Mouse (Mus musculus) mouse trophoblast stem cell (cell line): ENCODE measurements around the gene Tmem53.

Experiments
- in situ Hi-C, 2 experiments: fragments of 300-500 bp; cut with MseI, MboI; formaldehyde crosslinking; loops; 2 replicates in 1 of 2; 3 replicates in 1 of 2; pipeline ENCODE4 v1.15.1; 2025

Tmem53 gene

DNA sequence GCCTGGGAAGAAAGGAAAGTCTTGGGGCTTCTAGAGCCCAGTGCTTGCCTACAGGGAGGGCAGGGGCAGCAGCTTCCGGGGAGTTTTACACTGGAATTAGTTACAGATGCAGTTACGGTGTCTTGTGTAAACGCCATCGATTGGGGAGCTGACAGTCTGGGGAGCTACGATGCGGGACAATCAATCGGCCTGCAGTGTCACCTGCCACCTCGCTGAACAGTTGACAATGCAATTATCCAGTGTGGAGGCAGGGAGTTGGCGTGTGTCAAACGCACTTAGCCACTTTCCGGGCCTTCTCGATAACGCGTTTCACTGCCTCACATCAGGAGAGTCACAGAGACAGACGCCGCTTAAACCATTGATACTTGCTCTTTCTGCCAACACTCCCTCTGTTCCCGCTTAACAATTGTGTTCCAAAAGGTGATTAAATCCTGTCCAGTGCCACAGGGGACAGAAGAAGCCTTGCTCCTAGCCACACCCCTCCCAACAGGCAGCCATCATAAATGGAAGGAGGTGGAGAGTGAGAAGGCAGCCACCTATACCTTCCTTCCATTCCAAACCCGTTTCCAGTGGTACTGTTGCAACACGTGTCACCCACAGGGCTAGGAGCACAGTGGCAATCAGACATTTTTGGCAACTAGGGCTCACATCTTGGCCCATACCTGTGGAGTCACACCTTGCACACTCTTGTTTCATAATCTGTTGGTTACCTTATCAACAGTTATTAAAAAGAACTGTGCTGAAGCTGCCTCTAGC lies 29.5 kb downstream of the Tmem53 start:
- in situ Hi-C loops: no loop called here

DNA sequence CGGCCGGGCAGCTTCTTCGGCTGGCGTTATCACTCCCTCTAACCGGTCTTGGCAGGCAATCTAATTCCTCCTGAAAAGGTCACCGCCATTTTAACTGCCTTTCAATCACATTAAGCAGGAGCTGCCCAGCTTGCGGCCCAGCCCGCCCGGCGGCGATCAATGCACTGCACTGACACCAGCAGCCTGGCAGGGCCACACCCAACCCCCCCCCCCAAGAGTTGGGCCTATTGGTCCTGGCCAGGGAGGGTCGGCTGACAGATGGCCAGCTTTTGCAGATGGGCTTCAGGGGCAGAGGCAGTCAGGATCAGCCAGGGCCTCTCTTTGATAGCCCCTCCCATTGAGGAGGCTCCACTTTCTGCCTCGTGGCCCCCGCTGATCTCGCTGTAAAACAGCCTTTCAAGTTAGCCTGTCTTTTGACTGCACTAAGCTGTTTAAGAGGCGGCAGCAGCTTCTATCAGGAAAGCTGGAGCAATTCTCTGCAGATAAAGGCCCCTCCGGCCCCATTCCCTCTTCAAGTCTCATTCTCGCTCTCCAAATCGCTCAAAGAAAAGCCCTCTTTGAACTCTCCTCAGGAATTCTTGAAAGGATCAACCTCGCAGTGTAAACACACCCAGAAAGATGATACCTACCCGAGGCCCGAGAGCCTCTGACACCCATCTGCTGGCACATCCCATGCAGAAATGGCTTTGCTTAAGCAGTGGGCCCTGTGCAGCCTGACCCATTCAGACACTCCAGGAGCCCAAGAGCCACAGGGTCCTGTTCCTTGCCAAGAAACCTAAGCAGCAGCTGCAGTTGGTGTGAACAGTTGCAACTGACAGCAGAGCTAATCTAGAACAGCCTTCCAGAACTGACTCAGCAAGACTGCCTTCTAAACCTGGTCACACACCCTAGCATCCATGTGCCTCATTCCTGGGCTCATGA lies 31.8 kb downstream of the Tmem53 start:
- in situ Hi-C loops: no loop called here

DNA sequence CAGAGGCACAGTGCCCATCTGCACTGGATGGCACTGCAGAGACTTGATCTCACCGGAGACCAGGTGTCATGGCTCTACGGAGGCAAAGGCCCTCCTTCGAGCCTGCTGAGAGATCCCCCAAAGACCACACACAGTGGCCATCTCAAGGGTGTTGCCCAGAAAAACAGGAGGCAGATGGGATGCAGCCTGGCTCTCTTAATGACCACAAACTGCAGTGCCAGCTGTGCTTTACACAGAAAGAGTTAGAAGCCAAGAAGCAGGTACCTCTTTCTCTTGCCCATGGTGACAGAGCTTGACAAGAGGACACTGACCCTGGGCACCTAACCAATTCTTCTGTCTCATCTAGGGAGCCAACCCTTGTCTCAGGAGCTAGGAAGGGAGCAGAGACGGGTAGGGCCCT lies 32.6 kb downstream of the Tmem53 start:
- in situ Hi-C loops: no loop called here

DNA sequence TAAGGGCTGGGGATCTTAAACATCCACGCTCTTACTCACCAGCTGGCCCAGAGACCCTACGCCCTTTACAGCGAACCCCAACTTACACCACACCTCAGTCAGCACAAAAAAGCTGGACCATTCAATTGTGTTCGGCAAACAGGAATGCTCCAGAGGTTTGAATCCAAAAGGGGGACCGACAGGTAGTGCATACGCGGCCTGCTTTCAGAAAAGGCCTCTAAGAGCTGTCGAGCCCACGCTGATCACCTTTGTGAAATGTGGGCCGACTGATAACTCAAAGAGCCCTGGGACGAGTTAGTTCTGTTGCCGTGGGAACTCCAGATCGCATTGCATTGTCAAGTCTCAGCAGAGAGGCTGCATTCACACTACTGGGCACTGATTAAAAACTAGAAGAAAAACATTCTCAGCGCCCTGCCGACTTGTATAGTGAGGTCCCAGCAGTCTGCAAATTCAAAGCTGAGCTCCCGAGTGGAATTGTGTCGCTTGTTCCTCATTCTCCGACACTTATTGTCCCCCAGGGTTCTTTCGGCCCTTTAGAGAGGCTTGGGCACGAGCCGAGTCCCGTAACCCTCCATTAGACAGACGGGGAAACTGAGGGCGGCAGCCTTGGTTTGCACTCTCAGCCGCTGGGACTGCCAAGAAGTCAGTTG lies 36.7 kb downstream of the Tmem53 start:
- in situ Hi-C loops: no loop called here

DNA sequence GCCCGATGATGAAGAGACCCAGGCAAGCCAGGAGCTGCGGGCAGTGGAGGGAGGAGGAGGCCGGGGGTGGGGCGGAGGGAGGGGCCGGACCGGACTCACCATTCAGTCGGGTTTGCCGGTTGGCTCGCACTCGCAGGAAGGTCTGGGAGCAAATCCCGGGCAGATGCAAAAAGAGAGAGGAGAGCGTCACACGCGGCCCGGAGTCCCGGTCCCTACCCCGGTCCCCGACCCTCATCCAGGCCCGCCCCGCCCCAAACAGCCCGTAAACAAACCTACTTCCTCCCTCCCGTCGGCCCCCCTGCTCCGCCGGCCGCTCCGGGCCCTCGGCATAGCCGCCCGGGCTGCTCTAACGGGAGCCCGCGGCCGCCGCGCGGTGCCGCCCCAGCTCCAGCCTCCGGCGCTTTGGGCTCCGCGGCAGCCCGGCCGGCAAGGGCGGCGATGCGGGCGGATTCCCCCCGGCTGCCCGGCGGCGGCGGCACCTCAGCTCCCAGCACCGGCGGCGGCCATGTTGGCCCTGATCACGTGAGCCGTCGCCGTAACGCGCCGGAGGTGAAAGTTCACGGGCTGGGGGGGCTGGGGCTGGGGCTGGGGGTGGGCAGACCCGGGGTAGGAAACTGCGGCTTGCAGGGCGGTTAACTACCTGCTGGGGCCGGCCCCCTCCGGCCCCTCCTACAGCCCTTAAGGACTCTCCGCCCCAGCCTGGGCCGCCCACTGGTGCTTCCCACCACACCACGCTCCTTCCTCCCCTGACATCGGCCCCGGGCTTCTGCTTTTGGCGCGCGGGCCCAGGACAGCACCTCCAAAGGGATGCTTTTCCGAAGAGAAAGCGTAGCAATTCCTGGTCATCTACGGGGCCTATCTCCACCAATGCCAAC lies 37.4 kb downstream of the Tmem53 start:
- in situ Hi-C loops: no loop called here

DNA sequence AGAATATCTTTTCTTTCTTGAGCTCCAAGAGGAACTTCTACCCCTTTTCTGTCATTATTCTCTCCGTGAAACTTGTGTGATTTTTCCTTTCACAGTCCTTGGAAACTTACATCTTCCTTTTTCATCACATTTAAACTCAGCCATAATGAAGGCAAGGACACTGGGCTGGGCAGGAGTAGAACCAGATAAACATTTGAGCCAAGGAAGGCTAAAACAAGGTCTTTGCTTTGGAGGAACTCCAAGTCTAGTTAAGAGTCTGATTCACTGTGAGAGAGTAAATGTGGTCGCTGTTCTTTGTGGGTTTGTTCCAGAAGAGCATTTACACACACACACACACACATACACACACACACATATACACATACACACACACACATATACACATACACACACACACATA lies 39.9 kb downstream of the Tmem53 start:
- in situ Hi-C loops: no loop called here

DNA sequence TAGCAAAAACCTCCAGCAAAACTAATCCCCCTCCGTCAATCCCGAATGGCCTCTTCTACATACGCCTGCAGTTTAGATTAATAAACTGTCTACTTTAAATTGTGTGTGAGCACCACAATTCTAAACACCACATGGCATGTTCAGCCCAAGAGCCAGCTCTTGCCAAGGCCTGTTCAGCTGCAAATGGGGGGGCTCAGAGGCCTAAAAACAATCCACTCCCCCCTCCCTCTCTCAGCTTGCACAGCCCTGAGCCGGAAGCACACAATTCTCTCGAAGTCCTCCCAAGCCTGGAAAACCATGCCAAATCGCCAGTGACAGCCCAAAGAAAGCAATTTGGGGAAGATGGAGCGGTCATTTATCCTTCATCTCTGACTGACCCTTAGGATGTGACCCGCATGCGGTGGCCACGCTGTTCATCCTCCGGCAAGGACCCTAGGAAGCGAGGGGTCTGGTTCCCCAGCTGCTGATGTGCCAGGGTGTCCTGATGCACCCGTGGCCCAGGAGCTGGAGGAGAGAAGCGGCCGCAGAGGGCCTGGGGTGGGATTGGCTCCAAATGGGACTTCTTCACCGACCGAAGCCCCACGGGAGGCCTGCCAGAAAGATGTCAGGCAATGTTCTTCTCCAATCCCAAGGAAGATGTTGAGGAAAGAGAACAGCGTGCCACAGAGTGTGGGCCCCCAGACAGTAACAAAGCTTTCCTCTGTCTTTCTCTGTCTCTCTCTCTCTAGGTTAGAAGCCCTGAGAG lies 45.3 kb downstream of the Tmem53 start:
- in situ Hi-C loops: no loop called here

DNA sequence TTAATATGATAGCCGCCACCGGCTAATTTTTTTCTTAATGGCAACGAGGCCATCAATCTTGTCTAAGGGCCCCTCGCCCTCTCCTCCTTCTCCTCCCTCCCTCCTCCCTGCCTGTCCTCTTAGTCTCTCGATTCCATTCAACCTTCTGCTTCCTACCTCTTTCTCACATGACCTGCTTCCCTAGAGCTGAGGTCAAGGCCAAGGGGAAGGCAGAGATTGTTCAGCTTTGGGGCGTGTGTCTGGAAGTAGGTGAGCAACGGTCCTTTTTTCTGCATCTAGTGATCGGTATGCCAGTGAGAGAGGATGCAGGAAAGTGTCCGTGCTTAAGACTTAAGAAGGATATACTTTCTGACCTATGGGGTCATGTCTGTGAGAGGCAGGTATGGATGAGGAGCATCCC lies 46.1 kb downstream of the Tmem53 start:
- in situ Hi-C loops: no loop called here

DNA sequence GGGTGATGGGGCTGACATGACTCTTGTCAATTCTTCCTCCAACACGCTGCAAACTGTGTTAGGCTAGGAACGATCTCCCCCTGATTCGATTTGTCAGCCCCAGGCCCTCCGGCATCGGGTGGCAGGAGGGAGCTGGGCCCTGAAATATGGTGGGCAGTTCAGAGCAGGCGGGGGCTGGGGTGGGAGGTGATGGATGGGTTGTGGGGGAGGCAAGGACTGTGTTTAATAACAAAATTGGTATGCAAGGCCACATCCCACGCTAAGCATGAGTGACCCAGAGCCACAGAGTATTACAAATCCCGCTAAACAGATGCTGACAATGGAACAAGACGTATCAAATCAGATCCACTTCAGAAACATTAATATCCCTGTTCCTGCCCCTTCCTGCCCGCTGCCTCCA lies 48.2 kb downstream of the Tmem53 start:
- in situ Hi-C loops: no loop called here

DNA sequence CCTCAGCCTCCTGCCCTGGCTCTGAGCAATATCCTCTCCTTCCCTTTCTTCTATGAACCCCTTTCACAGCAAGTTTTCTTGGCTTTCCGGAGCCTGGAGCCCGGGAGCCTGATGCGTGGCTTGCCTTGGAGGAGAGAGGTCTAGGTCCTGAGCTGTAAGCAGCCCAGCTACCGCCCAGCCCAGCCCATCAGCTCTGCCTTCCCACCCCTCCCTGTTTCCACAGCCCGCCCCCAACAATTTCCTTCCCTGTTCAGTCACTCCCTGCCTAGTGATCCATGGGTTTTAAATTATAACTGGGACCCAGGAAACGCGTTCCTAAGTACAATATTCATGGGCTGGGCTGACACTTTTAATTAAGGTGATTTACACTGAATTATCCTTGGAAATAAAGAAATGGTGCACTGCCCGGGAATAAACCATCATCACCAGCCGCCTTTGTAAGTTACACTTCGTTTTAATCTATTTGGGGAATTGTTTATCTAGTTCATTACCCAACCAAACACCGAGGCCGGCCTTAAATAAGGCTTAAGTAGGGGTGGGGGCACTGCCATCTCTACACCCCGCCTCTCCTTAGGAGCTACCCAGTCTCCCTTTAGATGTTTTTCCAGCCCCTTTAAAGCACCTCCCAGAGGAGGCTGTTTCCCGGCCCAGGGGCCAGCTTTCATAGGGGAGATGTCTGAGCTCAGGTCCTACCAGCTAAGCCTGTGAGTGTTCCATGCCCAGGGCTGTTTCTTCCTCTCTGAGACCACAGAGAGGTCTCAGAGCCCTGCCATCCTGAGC lies 50.5 kb downstream of the Tmem53 start:
- in situ Hi-C loops: no loop called here

DNA sequence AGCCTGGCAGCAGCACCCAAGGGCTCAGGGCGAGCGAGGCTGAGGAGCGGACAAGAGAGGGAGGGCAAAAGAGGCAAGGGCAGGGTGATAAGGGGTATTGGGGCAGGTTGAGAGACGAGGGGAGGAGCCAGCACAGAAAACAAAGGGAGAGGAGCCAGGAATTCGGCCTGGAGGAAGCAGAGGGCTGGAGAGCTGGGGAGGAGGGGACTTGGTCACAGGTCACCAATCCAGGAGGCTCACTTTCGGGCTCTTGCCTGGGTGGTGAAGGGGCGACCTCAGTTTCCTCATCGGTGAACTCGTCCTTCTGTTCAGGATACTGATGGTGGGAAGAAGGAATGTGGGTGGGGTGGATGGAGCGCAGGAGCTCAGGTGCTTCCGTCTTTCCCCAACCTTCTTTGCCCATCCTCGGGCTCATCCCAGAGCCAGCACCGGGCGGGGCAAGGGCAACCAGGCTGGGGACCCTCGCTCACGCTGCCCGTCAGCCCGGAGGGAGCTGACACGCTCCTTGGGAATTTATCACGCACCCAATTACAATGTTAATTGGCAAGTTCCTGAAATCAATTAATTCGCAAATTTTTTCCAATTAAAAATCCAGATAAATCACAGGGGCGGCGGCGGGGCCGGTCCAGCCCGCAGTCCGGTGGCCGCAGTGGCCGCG lies 52.0 kb downstream of the Tmem53 start:
- in situ Hi-C loops: no loop called here

DNA sequence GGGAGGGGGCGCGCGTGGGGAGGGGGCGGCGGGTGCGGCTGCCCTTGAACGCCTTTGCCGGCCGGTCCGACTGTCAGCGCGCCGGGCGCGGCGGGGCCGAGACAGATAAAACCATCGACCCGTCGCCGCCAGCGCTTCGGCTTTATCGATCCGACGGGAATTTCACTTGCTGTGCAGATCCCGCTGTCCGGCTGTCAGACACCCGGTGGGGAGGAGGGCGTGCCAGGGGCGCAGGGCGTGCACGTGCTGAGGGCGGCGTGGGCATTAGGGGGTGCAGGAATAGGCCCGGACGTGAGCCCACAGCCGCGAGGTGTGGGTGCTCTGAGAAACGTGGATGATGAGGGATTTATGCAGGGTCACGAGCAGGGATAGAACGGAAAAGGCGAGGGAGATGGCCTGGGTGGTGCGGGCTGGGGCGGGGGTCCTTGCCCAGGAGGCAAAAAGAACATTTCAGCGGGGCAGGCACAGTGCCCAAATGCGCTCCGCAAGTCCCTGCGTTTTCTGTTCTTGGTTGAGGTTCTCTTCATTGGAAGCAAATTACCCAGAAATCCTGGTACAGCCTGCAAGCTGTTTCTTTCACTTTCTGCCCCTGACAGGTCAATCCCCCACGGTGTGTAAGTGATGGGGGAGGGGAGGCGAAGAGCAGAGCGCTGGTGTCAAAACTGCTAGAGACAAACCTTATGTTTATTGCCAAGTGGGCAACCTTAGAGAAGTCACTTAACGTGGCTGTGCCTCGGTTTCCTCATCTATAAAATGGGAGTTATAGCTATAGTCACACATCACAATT lies 52.7 kb downstream of the Tmem53 start:
- in situ Hi-C loops: no loop called here

DNA sequence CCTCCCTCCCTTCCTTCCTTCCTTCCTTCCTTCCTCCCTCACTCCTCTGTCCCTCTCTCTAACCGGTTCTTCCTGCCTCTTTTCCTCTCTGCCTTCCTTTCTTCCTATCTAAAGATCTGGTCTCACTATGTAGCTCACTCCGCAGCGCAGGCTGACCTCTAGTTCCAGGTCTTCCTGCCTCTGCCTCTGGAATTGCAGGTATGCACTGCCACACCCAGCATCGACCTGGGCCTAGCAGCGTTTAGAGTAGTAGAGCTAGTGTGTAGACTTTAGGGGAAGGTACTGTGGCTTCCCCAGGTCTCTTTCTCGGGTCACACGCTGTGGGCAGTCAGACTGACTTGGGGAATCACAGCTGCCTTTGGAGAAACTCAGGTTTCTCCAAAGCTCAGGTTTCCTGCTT lies 53.7 kb downstream of the Tmem53 start:
- in situ Hi-C loops: no loop called here

DNA sequence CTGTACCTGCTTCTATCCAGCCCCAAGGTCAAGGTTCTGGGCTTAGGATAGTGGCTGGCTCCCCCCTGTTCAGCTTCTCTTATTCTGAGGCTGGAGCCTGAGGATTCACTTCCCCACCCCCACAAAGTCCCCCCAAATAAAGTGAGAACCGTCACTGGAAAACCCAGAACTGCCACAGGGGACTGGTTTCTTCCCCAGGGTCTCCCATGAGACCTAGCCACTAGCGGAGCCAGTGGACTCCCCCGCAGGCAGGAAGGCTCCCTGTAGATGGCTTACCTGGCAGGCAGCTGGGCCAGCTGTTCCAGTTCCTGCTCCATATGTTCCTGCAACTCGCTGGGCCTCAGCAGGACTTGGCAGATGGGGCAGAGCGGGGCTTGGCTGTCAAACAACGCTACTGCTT lies 55.5 kb downstream of the Tmem53 start:
- in situ Hi-C loops: no loop called here

DNA sequence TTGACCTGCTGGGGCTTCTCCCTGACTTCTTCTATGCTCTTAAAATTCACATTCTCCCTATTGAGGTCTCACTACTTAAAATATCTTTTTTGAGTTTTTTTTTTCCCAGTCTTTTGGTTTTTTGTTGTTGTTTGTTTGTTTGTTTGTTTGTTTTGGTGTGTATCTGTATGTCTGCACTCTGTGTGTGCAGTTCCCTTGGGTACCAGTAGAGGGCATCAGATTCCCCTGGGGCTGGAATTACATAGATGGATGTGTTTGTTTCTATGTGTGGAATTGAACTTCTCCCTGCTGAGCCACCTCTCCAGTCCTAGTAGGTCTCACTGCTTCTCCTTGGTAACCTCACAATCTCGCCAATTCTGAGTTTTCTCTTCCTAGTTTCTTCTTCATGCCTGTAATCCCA lies 57.7 kb downstream of the Tmem53 start:
- in situ Hi-C loops: no loop called here

DNA sequence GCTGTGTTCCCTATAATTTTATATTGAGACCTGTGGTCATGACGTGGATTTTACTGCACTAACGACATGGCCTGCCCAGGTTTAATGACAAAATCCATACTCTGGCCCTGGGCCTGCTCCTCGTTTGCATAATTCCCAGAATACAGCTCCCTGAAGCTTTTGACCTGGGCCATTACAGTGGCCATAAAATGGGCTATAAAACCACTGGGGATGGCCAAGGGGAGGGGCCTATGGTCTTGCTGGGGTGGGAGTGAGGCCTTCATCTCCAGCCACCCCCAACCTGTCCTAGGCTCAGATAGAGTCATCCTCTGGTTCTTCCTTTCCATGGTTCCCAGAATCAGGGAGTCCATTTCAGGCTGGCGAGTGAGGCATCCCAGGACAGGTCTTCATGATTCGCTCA lies 60.1 kb downstream of the Tmem53 start:
- in situ Hi-C loops: loop anchor here in 1 of 2 experiments (5.0 kb wide), 1 partner anchor 40 kb away; no protein-coding TSS in a partner anchor

DNA sequence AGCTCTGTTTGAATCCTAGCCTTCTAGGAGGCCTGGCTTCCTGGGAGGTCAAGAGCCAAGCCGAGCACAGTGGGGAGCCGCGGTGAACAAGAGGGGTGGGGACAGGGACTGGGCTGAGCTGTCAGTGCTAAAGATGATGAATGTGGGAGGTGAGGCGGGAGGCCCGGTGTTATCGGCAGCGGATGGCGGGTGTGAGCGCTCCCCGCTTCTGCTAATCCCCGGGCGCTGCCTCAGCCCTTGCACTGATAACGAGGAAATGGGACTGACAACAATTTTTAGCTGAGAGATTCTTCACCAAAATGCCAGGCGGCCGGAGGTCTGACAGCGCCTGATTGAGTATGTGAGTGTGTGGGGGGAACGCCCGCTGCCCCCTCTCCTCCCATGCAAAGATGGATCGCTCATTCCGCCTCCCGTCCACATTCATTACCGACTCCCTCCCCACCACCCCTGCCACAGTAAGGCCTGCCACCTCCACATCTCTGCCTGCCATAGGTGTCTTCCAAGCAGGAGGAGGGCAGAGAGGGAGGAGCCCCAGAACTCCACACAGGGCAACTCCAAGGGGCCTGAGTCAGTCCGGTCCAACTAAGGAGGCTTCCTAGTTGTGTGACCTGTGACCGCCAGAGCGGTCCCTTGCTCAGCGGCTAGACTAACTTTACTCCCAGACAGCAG lies 60.8 kb downstream of the Tmem53 start:
- in situ Hi-C loops: loop anchor here in 1 of 2 experiments (5.0 kb wide), 1 partner anchor 40 kb away; no protein-coding TSS in a partner anchor

DNA sequence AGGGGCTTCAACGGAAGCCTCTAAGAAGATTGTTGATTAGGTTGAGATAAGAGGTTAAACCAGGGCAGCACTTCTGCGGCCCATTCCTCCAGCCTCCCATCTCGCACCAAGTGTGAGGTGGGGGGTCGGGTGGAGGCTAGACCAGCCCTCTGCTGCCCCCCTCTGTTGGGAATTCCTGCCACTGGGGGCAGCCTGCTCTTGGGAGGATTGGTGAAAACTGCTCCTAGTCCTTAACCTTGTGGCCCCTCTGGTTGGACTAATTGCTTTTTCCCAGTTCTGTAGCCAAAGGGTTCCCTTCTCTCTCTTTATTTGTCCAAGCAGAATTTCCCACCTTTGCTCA lies 61.3 kb downstream of the Tmem53 start:
- in situ Hi-C loops: loop anchor here in 1 of 2 experiments (5.0 kb wide), 1 partner anchor 41 kb away; no protein-coding TSS in a partner anchor
